Mouse (Mus musculus) small intestine, adult 2 months (tissue): ENCODE data around the gene Gpr161. TPM values are rescaled to one million over a fixed set of nuclear protein-coding genes. Genes with fewer than 3 reads are reported as not detected.

Experiments
- H3K27ac ChIP-seq: fragments of 200-500 bp; 2 replicates; pipeline ENCODE4 v1.5.1; 2012; ENCODE audit warnings: low read depth, low read length, control low read depth, inconsistent platforms; ENCODE audit not compliant: insufficient read depth
- H3K27me3 ChIP-seq: fragments of 200-500 bp; 2 replicates; pipeline ENCODE4 v1.6.1; 2012; ENCODE audit warnings: mild to moderate bottlenecking, moderate library complexity, low read length, inconsistent platforms; ENCODE audit not compliant: control insufficient read depth, insufficient read depth
- H3K36me3 ChIP-seq: fragments of 200-500 bp; 2 replicates; pipeline ENCODE4 v1.6.1; 2012; ENCODE audit warnings: mild to moderate bottlenecking, low read length, control low read depth, inconsistent platforms; ENCODE audit not compliant: control insufficient read depth, insufficient read depth
- H3K4me1 ChIP-seq: fragments of 200-500 bp; 2 replicates; pipeline ENCODE4 v1.6.1; 2012; ENCODE audit warnings: low read length, inconsistent platforms, mixed read lengths; ENCODE audit not compliant: control insufficient read depth, insufficient read depth, insufficient read length
- H3K4me3 ChIP-seq: fragments of 200-500 bp; 2 replicates; pipeline ENCODE4 v1.5.1; 2012; ENCODE audit warnings: low read depth, mild to moderate bottlenecking, control low read depth, inconsistent platforms, low read length, moderate library complexity
- CTCF ChIP-seq: fragments of 200-500 bp; IDR thresholded peaks from 2 replicates; pipeline ENCODE4 v1.5.1; 2012; ENCODE audit warnings: low read depth, mild to moderate bottlenecking, control low read depth, inconsistent platforms, low read length, moderate library complexity, mixed read lengths; ENCODE audit not compliant: insufficient replicate concordance, insufficient read length; ENCODE audit errors: extremely low read depth
- POLR2A ChIP-seq: fragments of 200-500 bp; IDR thresholded peaks from 2 replicates; pipeline ENCODE4 v1.6.1; 2012; ENCODE audit warnings: low read depth, mild to moderate bottlenecking, control low read depth, inconsistent platforms, low read length, moderate library complexity
- WGBS: fragments of 180-500 bp; shearing (Covaris S2); methylation state at CpG from one replicate; pipeline ENCODE4 v1.1.7; 2018; 5-methylcytosine and 5-hydroxymethylcytosine counted together
- polyA plus RNA-seq: library from polyadenylated mRNA; depleted of rRNA; stranded (reverse); fragments of >200 nt; gene quantifications from 2 replicates; pipeline ENCODE4 v1.2.3, GENCODE M21; 2012

Gpr161 gene
- polyA plus RNA-seq, 1 experiment: 2.4 TPM

GRCm38 (mm10) chr1:165280741-165281140 is 14.8 kb upstream of the Gpr161 start:
- Histone ChIP-seq H3K4me3 (no peak overlapping the region), H3K27ac (no peak overlapping the region), H3K27me3 (peaks cover 18% of the 10 kb centered on the region), H3K36me3 (no peaks in the 10 kb centered on the region), H3K4me1 (peaks cover 6% of the 10 kb centered on the region; the same call in 1 of the 2 replicates)
- WGBS: 29% methylated on average over 10 of the region's 10 CpGs
- TF ChIP-seq CTCF: no peak
- TF ChIP-seq POLR2A: no peak

GRCm38 (mm10) chr1:165281351-165282221 is 14.0 kb upstream of the Gpr161 start:
- H3K27me3 ChIP-seq: peaks cover 18% of the 10 kb centered on the region
- H3K4me1 ChIP-seq: peaks cover 6% of the 10 kb centered on the region; the same call in 1 of the 2 replicates
- no peaks in the 10 kb centered on the region for H3K36me3 ChIP-seq
- 2% methylated on average over 69 of the region's 71 CpGs for WGBS
- TF ChIP-seq POLR2A (no peak; the same call in 1 of the 2 replicates), CTCF (no peak)
- peak overlapping the region; percentile 70 for H3K4me3 ChIP-seq
- H3K27ac ChIP-seq: peak overlapping the region; percentile 43

GRCm38 (mm10) chr1:165282222-165282966 is 13.2 kb upstream of the Gpr161 start:
- H3K4me3 ChIP-seq: peak overlapping the region; percentile 70
- TF ChIP-seq CTCF (no peak), POLR2A (no peak)
- H3K27ac ChIP-seq: no peak overlapping the region
- H3K4me1 ChIP-seq: peaks cover 6% of the 10 kb centered on the region; the same call in 1 of the 2 replicates
- peaks cover 18% of the 10 kb centered on the region for H3K27me3 ChIP-seq
- WGBS: 4% methylated on average over 35 of the region's 35 CpGs
- H3K36me3 ChIP-seq: no peaks in the 10 kb centered on the region

- H3K36me3 ChIP-seq: no peaks in the 10 kb centered on the region
- H3K27me3 ChIP-seq: peaks cover 18% of the 10 kb centered on the region
- peaks cover 6% of the 10 kb centered on the region; the same call in 1 of the 2 replicates for H3K4me1 ChIP-seq
- H3K4me3 ChIP-seq: peak overlapping the region; percentile 70; the same call in 1 of the 2 replicates
- 38% methylated on average over 7 of the region's 7 CpGs for WGBS
- TF ChIP-seq CTCF (no peak), POLR2A (no peak)
- no peak overlapping the region for H3K27ac ChIP-seq
Observed at GRCm38 (mm10) chr1:165282967-165283345, 12.6 kb upstream of the Gpr161 start.

GRCm38 (mm10) chr1:165284096-165284495 is 11.5 kb upstream of the Gpr161 start:
- Histone ChIP-seq H3K36me3 (no peaks in the 10 kb centered on the region), H3K27ac (no peak overlapping the region), H3K4me1 (peaks cover 6% of the 10 kb centered on the region; the same call in 1 of the 2 replicates), H3K4me3 (no peak overlapping the region), H3K27me3 (peaks cover 18% of the 10 kb centered on the region)
- no peak for TF ChIP-seq CTCF
- TF ChIP-seq POLR2A: no peak
- 59% methylated on average over 7 of the region's 7 CpGs for WGBS

- WGBS: 83% methylated on average over 9 of the region's 9 CpGs
- Histone ChIP-seq H3K27me3 (no peaks in the 10 kb centered on the region), H3K4me1 (no peaks in the 10 kb centered on the region), H3K4me3 (no peak overlapping the region), H3K27ac (no peak overlapping the region), H3K36me3 (no peaks in the 10 kb centered on the region)
- TF ChIP-seq POLR2A (no peak), CTCF (no peak)
Observed at GRCm38 (mm10) chr1:165288165-165288564, 7.4 kb upstream of the Gpr161 start.

GRCm38 (mm10) chr1:165289831-165290230 is 5.8 kb upstream of the Gpr161 start:
- WGBS: 82% methylated on average over 4 of the region's 4 CpGs
- H3K4me3 ChIP-seq: no peak overlapping the region
- TF ChIP-seq CTCF (peak; percentile 19; the same call in 1 of the 2 replicates), POLR2A (no peak)
- no peaks in the 10 kb centered on the region for H3K27me3 ChIP-seq
- no peaks in the 10 kb centered on the region for H3K36me3 ChIP-seq
- no peaks in the 10 kb centered on the region for H3K4me1 ChIP-seq
- H3K27ac ChIP-seq: no peak overlapping the region
